Comparison of ENCODE assay signal across 9 mouse cellular contexts in genomic region chr12:35291941-35292341, GRCm38 (mm10).
DNase-seq lines count a peak whose midpoint lies in the region; ATAC-seq and TF ChIP-seq lines count a peak whose summit lies in the region.
"Had no signal": no experiment of that assay in that cellular context is flagged by ENCODE, and none has a peak within 500 bp of the region (broad histone marks: within the 10 kb centered on the region; RNA-seq: fewer than 3 reads in every experiment).

No protein-coding gene starts in this region.

- peak; percentile 21 for DNase-seq in ovary, adult 18-20 months (ENCODE audit: low spot score)
- no peak for DNase-seq in ovary, postnatal 10 days (ENCODE audit: low spot score)
- DNase-seq in adrenal gland, postnatal 10 days, result peak; percentile 34
- peak; percentile 37 for DNase-seq in lung, postnatal 14 days
- DNase-seq in kidney, adult 2 months, result no peak

- H3K4me2 ChIP-seq in midbrain, embryonic 13.5 days (replicated peaks), result no peak overlapping the region
- H3K4me2 ChIP-seq in midbrain, embryonic 16.5 days (ENCODE audit: low read length), result no peak overlapping the region
- H3K4me2 ChIP-seq: liver, embryonic 15.5 days; midbrain, embryonic 15.5 days had no signal

- no peak for TF ChIP-seq POLR2A in kidney, adult 2 months (IDR thresholded peaks at IDR 0.05; ENCODE audit: low read depth, low read length)

- no peak overlapping the region for H3K4me3 ChIP-seq in kidney, adult 2 months (ENCODE audit: insufficient read depth, low read depth, low read length)
- no peak overlapping the region for H3K4me3 ChIP-seq in midbrain, embryonic 13.5 days (replicated peaks)
- no peak overlapping the region for H3K4me3 ChIP-seq in midbrain, embryonic 16.5 days (ENCODE audit: low read depth, low read length)
- H3K4me3 ChIP-seq: liver, embryonic 15.5 days; midbrain, embryonic 15.5 days had no signal

- no peak for TF ChIP-seq CTCF in kidney, adult 2 months (conservative IDR thresholded peaks at IDR 0.05; ENCODE audit: insufficient read depth, insufficient read length, low read depth, low read length)

- no peaks in the 10 kb centered on the region for H3K27me3 ChIP-seq in kidney, adult 2 months (replicated peaks; ENCODE audit: control insufficient read depth, insufficient read depth, low read length)
- H3K27me3 ChIP-seq in midbrain, embryonic 13.5 days, result no peaks in the 10 kb centered on the region
- no peaks in the 10 kb centered on the region for H3K27me3 ChIP-seq in midbrain, embryonic 16.5 days (ENCODE audit: control insufficient read depth, insufficient read depth, low read depth, low read length)
- H3K27me3 ChIP-seq: liver, embryonic 15.5 days; midbrain, embryonic 15.5 days had no signal

- no peaks in the 10 kb centered on the region for H3K4me1 ChIP-seq in kidney, adult 2 months (ENCODE audit: control insufficient read depth, insufficient read depth, low read length)
- H3K4me1 ChIP-seq in midbrain, embryonic 13.5 days (replicated peaks), result no peaks in the 10 kb centered on the region
- H3K4me1 ChIP-seq in midbrain, embryonic 16.5 days (ENCODE audit: control insufficient read depth, insufficient read depth, low read length), result no peaks in the 10 kb centered on the region
- H3K4me1 ChIP-seq: liver, embryonic 15.5 days; midbrain, embryonic 15.5 days had no signal

- no peaks in the 10 kb centered on the region for H3K36me3 ChIP-seq in kidney, adult 2 months (ENCODE audit: control insufficient read depth, insufficient read depth, low read length)
- H3K36me3 ChIP-seq in midbrain, embryonic 13.5 days, result no peaks in the 10 kb centered on the region
- no peaks in the 10 kb centered on the region for H3K36me3 ChIP-seq in midbrain, embryonic 16.5 days (ENCODE audit: control insufficient read depth, insufficient read depth, low read length)
- H3K36me3 ChIP-seq: liver, embryonic 15.5 days; midbrain, embryonic 15.5 days had no signal

- no peak overlapping the region for H3K9ac ChIP-seq in midbrain, embryonic 13.5 days (replicated peaks)
- H3K9ac ChIP-seq in midbrain, embryonic 16.5 days (ENCODE audit: low read depth, low read length), result no peak overlapping the region
- H3K9ac ChIP-seq: liver, embryonic 15.5 days; midbrain, embryonic 15.5 days had no signal

- H3K9me3 ChIP-seq in midbrain, embryonic 13.5 days, result no peaks in the 10 kb centered on the region
- H3K9me3 ChIP-seq in midbrain, embryonic 16.5 days (replicated peaks; ENCODE audit: control insufficient read depth, low read length, poor library complexity, severe bottlenecking), result no peaks in the 10 kb centered on the region
- H3K9me3 ChIP-seq: liver, embryonic 15.5 days; midbrain, embryonic 15.5 days had no signal

- WGBS in kidney, adult 2 months, result 80% methylated on average over 6 of the region's 6 CpGs
- 84% methylated on average over 6 of the region's 6 CpGs for WGBS in midbrain, embryonic 13.5 days
- WGBS in midbrain, embryonic 16.5 days, result 81% methylated on average over 6 of the region's 6 CpGs

- H3K27ac ChIP-seq in kidney, adult 2 months (ENCODE audit: insufficient read depth, low read depth, low read length), result no peak overlapping the region
- H3K27ac ChIP-seq in midbrain, embryonic 13.5 days, result no peak overlapping the region
- no peak overlapping the region for H3K27ac ChIP-seq in midbrain, embryonic 16.5 days (ENCODE audit: low read length)
- H3K27ac ChIP-seq: liver, embryonic 15.5 days; midbrain, embryonic 15.5 days had no signal

- ATAC-seq in midbrain, embryonic 13.5 days, result no peak
- ATAC-seq in midbrain, embryonic 16.5 days, result no peak
- ATAC-seq: midbrain, embryonic 15.5 days had no signal

Comparison
In these comparisons a context has a peak if more than half of its experiments do, and no peak if none do; other contexts are left out.
1. DNase-seq: peak in ovary, adult 18-20 months (single experiment), adrenal gland, postnatal 10 days (single experiment) and lung, postnatal 14 days (single experiment); none in ovary, postnatal 10 days (single experiment) and kidney, adult 2 months (single experiment).